Mouse (Mus musculus): ENCODE results near the gene Ate1. TPM values are rescaled to one million over a fixed set of nuclear protein-coding genes. Genes with fewer than 3 reads are reported as not detected.
"Not testable (repeated sequence)": the region's sequence is repeated elsewhere in the genome, so short reads cannot be mapped to it uniquely, and the experiment has no call there.

Ate1 gene
- polyA plus RNA-seq, 1 experiment: 9.3 TPM

DNA sequence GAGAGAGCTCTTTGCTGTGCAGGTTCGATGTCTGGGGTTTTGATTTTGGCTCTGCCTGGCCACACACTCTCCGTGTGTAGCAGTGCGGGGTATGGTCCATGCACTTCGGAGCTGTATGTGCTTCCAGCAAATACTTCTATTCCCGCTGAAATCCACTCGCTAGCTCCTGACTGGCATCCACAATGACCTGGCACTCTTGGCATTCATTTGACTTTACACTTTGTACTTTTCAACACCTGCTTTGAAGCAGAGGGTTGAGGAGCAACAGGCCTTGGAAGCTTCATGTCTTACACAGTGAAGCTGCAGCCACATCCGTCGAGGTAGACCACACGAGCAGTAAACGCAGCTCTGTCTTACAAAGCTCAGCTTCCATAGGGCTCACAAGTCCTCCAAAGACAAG is 112.5 kb downstream of the Ate1 start:
- no peak for DNase-seq (ENCODE audit: low read depth)

DNA sequence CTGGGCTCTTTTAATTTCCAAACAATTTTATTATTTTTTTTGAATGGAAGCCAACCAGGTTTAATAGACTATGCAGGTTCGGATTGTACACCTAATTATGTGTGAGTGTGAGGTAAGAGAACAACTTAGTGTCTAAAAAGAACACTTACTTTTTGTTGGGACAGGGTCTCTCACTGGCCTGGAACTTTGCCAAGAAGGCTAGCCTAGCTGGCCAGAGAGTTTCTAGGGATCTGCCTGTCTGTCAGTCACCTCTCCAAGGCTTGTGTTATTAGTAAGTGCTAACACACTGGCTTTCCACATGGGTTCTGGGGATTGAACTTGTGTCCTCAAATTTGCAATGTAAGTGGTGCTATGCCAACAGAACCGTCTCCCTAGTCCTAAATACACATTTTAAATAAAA is 116.8 kb downstream of the Ate1 start:
- no peak for DNase-seq (ENCODE audit: low read depth)

DNA sequence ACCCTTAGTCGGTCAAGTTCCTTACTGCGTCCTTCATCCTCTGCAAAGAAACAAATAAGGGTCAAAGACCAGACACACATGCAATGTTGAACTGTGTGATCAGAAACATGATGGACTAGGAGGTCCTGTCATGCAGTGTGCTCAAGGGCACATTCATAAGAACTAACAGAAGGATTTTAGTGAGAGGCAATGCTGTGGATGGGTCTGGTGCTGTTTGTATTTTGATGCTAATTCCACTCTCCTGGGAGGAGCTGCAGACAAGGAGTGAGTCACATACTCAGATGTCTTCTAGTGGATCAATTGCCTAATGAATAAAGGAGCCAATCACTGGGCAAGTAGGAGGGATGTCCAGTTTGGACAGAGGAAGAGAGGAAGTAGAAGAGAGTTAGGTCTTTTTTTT is 125.5 kb downstream of the Ate1 start:
- no peak for DNase-seq (ENCODE audit: low read depth)

DNA sequence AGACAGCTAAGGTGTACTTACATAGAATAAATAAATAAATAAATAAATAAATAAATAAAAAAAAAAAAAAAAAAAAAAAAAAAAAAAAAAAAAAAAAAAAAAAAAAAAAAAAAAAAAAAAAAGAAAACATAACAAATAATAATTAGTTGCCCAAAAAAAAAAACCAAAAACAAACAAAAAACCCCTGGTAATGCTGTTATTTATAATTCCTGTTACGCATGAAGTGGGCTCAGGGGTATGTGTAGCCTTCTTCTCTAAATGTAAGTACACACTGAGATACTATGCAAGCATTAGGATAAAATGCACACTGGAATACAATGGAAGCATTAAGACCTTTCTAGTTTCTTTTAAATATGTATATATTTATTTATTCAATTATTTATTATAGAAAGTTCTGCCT is 130.1 kb downstream of the Ate1 start:
- not testable (repeated sequence) for DNase-seq (ENCODE audit: low read depth)

DNA sequence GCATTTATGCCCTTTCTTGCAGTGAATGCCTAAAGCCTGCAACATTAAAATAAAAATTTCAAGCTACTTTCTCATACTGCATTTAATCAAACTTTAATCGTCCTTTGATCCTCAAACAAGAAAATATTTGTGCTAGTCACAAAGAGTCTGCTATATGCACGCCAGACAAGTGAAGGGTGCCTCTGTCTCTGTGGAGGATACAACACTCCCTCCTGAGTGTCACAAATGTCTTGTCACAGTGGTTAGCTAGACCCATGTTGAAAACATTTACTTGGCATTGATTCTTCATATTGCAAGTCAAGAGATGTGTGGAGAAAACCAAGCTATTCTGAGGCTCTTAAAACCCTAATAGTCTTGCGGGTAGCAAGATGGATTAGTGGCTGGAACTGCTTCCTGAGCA is 133.9 kb downstream of the Ate1 start:
- DNase-seq (ENCODE audit: low read depth): no peak

DNA sequence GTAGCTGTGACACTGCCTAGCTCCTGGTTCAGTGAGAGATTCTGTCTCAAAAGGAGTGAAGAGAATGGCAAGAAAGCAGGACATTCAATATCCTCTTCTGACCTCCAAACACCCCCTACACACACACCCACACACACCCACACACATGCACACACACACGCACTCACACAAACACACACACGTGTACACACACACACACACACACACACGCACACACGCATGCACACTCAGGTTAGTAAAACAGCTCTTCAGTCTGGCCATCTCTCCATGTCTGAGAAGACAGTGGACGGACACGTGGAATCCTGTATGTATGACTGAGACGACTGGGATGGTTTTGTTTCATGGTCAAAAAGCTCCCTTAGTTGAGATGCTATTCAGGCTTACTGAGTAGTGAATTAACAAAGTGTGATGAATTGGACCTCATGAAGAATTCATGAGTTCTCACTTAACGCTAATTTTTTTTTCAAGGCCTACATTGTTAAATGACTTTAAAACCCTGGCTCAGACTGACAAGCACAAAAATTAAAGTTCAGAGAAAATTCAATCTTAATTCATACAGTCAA is 134.4 kb downstream of the Ate1 start:
- no peak for DNase-seq (ENCODE audit: low read depth)

DNA sequence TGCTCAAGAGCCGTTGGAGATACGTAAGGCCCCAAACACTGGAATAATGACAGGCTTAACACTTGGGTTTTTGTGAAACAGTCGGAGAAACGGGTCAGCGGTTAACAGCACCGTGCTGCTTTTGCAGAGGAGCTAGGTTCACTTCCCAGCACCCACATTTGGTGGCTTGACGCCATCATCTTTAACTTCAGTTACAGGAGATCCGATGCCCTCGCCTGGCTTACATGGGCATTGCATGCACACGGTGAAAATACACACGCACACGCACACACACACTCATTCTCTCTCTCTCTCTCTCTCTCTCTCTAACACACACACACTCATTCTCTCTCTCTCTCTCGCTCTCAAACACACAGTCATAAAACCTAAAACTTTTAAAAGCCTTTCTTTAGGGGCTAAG is 138.0 kb downstream of the Ate1 start:
- DNase-seq (ENCODE audit: low read depth): no peak

DNA sequence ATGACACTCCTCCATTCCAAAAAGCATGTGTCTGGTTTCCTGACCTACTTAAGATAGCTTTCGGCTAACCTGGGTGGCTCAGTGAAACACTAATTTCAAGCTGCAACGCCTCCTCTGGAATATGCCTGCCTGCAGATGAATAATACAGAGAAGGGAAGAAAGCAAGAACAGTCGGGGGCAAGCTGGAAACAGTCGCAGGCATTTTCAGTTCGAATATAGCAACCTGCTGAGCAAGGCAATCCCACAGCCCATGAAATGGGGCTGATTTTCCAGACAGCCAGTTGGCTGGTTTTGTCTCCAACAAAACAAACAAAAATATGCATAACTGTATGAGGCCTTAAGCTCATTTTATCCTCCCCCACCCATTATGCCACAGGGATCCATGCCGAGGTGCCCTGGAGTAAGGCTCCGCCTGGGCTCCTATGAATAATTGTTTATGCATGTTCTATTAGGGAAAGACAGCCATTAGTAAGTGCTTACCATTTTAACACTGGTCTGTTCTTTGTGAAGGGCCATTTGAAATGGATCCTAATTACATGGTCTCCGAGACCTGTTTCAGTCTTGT is 138.7 kb downstream of the Ate1 start:
- no peak for DNase-seq (ENCODE audit: low read depth)

DNA sequence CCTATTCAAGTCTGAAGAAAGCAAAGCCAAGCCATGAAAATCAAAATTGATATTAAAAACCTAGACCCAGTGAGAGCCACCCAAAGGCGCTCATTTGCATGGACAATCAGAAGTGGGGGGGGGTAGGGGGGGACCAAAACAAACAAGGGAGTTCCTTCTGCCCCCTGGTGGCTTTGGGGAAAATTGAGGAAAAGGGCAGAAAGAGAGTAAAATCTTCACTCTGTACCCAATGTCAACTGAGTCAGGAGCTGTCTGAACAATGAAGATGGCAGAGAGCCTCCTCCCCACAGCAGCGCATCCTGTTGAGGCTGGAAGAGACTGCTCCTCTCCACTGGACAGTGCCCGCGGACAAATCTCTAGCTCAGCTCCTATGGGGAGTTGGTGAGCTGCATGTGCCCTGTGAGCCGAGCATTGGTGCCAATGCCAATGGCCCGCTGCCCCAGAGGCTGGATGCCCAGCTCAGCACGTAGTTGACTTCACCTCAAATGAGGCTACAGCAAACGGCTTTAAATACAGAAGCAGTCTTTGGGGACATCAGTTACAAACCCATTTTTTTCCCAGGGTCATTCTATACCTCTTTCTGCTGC is 139.3 kb downstream of the Ate1 start:
- no peak for DNase-seq (ENCODE audit: low read depth)

DNA sequence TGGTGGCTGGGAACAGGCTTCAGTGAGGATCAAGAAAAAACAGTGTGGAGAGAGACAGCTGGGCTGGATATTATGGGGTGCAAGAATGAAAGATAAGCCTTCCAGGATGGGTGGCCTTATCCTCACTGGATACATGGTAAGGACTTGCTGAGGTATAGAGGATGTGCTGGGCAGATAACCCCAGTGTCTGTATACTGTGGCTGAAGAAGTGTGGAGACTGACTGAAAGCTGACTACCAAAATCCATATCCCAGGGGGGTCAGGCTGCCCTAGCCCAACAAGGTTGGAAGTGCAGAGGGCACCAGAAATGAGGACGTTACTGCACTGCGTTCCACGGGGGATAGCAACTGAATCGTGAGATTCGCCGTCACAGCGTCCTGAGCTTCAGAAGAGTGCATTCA is 139.8 kb downstream of the Ate1 start:
- DNase-seq (ENCODE audit: low read depth): no peak

DNA sequence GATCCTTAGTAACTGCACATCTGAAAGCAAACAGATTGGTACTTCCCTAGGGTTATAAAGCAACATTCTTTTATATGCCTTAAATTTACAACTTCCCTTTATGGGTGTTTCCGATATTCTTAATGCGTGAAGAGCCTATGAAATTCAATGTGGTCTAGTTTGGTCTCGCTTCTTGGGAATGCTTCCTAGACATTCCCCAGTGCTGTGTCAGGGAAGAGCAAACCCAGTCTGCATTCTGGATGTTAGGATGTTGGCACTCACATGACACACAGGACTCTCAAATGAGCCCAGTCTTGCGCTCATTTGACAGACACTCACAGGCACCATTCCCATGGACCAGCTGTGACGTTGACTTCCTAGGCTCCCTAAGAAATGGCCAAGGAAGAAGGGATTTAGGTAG is 140.3 kb downstream of the Ate1 start:
- no peak for DNase-seq (ENCODE audit: low read depth)

DNA sequence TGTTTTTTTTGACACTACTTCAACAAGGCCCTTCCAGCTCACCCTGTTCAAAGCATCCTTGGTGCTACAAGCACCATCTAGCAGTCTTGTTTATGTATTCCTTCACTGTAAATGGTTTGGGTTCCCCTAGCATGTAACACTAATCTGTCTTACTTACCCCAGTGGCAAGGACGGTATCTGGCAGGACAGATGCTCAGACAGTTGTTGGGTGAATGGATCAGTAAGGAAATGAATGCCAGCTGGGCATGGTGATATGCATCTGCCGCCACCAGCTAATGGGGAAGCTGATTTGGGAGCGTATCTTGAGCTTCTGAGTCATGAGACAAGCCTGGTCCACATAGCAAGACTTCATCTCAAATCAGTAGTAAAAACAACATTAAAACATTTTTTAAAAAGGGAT is 141.9 kb downstream of the Ate1 start:
- DNase-seq (ENCODE audit: low read depth): no peak

DNA sequence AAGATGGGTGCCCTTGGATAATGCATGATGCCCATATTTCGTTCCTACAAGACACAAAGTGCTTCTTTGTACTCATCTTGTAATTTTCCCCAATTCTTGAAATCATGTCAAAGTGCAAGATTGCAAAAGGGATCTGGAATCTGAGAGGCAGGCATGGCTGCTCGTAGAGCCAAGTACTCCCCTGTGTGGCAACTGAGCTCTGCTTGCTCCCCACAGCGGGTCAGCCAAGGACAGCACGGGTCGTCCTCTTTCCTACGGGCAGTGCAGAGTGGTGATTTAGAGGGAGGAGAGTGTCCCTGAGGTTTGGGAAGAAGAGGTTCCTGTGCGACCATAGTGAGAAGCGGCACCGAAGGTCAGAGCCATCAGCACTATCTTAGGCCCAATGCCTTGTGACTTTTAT is 145.9 kb downstream of the Ate1 start:
- DNase-seq (ENCODE audit: low read depth): peak; percentile 67

DNA sequence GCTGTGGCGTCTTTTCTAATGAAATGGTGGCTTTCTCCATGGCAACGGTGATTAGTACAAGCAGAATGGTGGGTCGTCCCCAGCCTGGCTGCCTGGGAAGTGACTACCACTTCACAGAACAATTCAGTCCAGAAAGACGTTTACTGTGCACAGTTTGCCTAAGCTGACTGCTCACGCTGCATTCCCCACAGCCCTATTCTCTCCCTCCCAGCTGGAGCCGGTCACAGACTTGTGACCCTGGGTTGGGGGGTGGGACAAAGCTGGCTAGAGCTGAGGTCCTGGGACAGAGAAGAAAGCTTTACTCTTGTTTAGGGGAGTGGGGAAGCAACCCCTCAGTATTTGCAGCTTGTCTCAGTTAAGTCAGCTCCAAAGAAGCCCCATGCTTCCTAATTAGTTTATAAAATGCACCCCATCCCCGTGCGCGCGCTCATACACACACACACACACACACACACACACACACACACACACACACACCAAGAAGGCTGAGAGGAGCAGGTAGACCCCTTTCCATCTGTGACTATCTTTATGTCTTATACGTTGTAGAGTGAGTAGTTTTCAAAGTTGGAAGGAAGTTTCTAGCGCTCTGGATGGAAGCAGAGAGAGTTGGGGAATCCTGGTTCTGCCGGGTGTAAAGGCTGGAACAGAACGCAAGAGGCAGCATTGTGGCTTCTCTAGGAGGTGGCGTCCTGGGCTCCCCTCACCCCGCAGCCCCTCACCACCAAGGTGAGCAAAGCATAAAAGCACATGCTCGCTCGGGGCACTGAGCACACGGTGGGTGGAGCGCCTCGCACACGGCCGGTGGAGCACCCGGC is 151.1 kb downstream of the Ate1 start:
- DNase-seq (ENCODE audit: low read depth): no peak

DNA sequence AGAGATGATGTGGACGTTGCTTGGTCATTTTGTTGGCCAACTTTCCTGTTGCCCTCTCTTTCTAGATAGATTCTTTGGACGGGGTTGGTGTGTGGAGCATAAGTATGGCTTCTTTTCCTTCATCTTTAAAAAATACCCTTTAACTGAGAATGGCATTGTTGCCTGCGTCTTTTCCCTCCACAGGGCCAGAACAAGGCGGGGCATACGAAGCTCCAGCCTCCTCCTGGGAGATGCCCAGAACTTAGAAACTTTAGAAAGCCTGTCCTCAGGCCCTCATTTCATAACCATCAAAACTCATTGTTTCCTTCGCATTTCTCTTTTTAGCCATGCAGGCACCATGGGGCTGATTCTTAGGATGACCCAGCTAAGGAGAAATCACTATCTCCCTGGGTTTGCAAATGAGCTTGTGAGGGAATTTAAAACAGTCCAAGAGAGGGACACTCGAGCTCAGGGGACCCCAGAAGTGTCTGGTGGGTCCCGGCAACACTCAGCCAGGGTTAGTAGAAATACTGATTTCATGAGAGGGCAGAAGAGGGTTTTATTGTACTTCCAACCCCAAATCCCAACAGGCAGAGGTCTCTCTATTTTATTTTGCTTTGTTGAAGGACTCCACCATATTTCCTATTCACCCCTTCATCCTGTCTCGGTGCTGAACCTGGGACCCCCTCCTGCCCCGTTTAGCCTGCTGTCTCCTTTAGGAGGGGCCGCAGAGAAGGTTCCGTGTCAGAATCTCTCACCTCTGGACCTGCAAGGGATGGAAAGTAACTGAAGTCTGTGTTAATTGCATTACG is 151.9 kb downstream of the Ate1 start:
- no peak for DNase-seq (ENCODE audit: low read depth)

DNA sequence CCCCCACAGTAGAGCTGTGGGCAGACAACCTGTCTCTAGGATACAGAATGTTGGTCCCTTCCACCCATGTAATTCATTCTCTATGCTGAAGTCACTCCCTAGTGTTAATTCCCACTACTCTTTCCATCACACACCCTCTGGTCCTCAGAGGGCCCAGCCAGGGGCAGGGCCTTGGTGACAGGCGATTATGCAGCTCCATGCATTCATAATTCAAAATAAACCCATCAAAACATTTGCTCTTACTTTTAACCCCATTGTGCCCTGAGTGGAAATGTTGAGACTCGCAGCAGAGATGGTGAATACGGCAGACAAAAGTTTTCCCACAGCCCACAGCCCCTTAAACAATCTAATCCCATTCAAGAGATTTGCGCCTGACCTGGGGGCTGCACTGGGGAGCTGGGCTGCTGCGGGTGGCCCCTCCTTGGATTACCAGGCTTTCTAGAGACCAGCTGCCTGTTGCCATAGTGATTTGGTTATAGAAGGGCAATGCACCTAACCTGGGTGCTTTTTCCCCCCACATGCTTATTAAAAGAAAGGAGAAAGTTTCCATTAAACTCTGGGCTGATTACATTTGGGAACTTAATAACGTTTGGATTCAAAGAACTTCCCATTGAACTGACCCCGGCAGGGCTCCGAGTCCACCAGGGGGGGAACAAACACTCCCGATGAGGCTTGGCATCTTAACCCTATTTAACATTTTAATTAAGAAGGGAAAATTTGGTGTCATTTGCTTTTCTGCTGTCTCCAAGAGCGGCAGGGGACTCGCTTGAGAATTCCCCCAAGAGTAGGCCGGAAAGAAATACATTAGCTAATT is 152.7 kb downstream of the Ate1 start:
- DNase-seq (ENCODE audit: low read depth): no peak

DNA sequence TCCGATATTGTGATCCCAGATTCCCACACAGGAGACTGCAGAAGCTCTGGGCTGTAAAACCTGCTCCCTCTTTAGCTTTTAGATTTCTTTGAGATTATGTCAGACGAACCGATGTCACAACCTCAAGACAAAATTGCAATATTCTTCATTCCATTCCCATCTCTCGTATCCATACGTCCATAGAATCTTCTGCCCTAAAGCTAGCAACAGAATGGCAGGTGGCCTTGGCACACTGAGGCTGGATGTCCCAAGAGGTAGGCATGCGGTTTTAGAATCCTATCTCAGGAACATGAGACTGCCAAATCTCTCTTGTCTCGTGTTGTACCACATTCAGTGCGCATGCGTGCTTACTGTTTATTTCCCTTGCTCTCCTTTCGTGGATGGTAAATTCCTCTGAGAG is 154.5 kb downstream of the Ate1 start:
- DNase-seq (ENCODE audit: low read depth): peak; percentile 85
